Mouse (Mus musculus): ENCODE measurements around the gene Cbr3. TPM values are rescaled to one million over a fixed set of nuclear protein-coding genes. Genes with fewer than 3 reads are reported as not detected.
"Not testable (repeated sequence)": the region's sequence is repeated elsewhere in the genome, so short reads cannot be mapped to it uniquely, and the experiment has no call there.

Gene Cbr3
- polyA plus RNA-seq, 1 experiment from 2014 or later = 0.45 TPM

- no peak for ATAC-seq (ENCODE audit: low FRiP score)
- Histone ChIP-seq H3K4me1 (peaks cover 16% of the 10 kb centered on the region), H3K4me3 (replicated peaks) (no peak overlapping the region), H3K9me3 (no peaks in the 10 kb centered on the region), H3K36me3 (replicated peaks) (no peaks in the 10 kb centered on the region), H3K9ac (no peak overlapping the region), H3K27ac (no peak overlapping the region), H3K4me2 (no peak overlapping the region), H3K27me3 (peaks cover 57% of the 10 kb centered on the region)
- WGBS = 31% methylated on average over 7 of the region's 7 CpGs
These were observed 1.4 kb downstream of the Cbr3 start for GRCm38 (mm10) chr16:93684441-93684840.

GRCm38 (mm10) chr16:93685783-93686182 lies 2.8 kb downstream of the Cbr3 start:
- H3K9ac ChIP-seq; H3K36me3 ChIP-seq (replicated peaks); H3K27ac ChIP-seq; H3K4me2 ChIP-seq; ATAC-seq (ENCODE audit: low FRiP score); H3K4me3 ChIP-seq (replicated peaks); H3K9me3 ChIP-seq: not testable (repeated sequence)
- 81% methylated on average over 3 of the region's 3 CpGs for WGBS
- H3K4me1 ChIP-seq = peaks cover 16% of the 10 kb centered on the region
- peaks cover 50% of the 10 kb centered on the region for H3K27me3 ChIP-seq

- peaks cover 43% of the 10 kb centered on the region for H3K27me3 ChIP-seq
- no peaks in the 10 kb centered on the region for H3K36me3 ChIP-seq (replicated peaks)
- no peak overlapping the region for H3K4me3 ChIP-seq (replicated peaks)
- H3K9me3 ChIP-seq = no peaks in the 10 kb centered on the region
- 88% methylated on average over 5 of the region's 7 CpGs for WGBS
- peaks cover 16% of the 10 kb centered on the region for H3K4me1 ChIP-seq
- no peak overlapping the region for H3K27ac ChIP-seq
- no peak for ATAC-seq (ENCODE audit: low FRiP score)
- H3K9ac ChIP-seq = no peak overlapping the region
- H3K4me2 ChIP-seq = no peak overlapping the region
These were observed 3.4 kb downstream of the Cbr3 start for GRCm38 (mm10) chr16:93686421-93686820.

- Histone ChIP-seq H3K4me3 (replicated peaks) (no peak overlapping the region), H3K27me3 (peaks cover 38% of the 10 kb centered on the region), H3K4me1 (peaks cover 16% of the 10 kb centered on the region), H3K9me3 (no peaks in the 10 kb centered on the region), H3K9ac (no peak overlapping the region), H3K4me2 (no peak overlapping the region), H3K36me3 (replicated peaks) (no peaks in the 10 kb centered on the region), H3K27ac (no peak overlapping the region)
- 50% methylated on average over 5 of the region's 5 CpGs for WGBS
- ATAC-seq (ENCODE audit: low FRiP score) = no peak
These were observed 3.9 kb downstream of the Cbr3 start for GRCm38 (mm10) chr16:93686945-93687344.

GRCm38 (mm10) chr16:93691206-93691841 lies 8.3 kb downstream of the Cbr3 start:
- Histone ChIP-seq H3K27ac (no peak overlapping the region), H3K4me2 (no peak overlapping the region), H3K27me3 (no peaks in the 10 kb centered on the region; the same call in 1 of the 2 replicates), H3K36me3 (replicated peaks) (no peaks in the 10 kb centered on the region), H3K9ac (no peak overlapping the region), H3K9me3 (no peaks in the 10 kb centered on the region), H3K4me3 (replicated peaks) (no peak overlapping the region), H3K4me1 (no peaks in the 10 kb centered on the region)
- WGBS = 82% methylated on average over 6 of the region's 6 CpGs
- no peak for ATAC-seq (ENCODE audit: low FRiP score)

GRCm38 (mm10) chr16:93692744-93693143 lies 9.7 kb downstream of the Cbr3 start:
- no peaks in the 10 kb centered on the region for H3K36me3 ChIP-seq (replicated peaks)
- H3K27me3 ChIP-seq = no peaks in the 10 kb centered on the region
- no peak overlapping the region for H3K27ac ChIP-seq
- no peak overlapping the region for H3K9ac ChIP-seq
- 74% methylated on average over 2 of the region's 2 CpGs for WGBS
- H3K4me2 ChIP-seq = no peak overlapping the region
- ATAC-seq (ENCODE audit: low FRiP score) = no peak
- no peak overlapping the region for H3K4me3 ChIP-seq (replicated peaks)
- no peaks in the 10 kb centered on the region for H3K4me1 ChIP-seq
- no peaks in the 10 kb centered on the region for H3K9me3 ChIP-seq

GRCm38 (mm10) chr16:93707116-93707515 lies 24.1 kb downstream of the Cbr3 start:
- no peak overlapping the region for H3K9ac ChIP-seq
- H3K27me3 ChIP-seq = peaks cover 18% of the 10 kb centered on the region
- no peak overlapping the region for H3K4me2 ChIP-seq
- no peak for ATAC-seq (ENCODE audit: low FRiP score)
- H3K27ac ChIP-seq = no peak overlapping the region
- no peak overlapping the region for H3K4me3 ChIP-seq (replicated peaks)
- WGBS = 88% methylated on average over 7 of the region's 7 CpGs
- H3K4me1 ChIP-seq = no peaks in the 10 kb centered on the region
- H3K36me3 ChIP-seq (replicated peaks) = no peaks in the 10 kb centered on the region
- no peaks in the 10 kb centered on the region for H3K9me3 ChIP-seq

- Histone ChIP-seq H3K27ac (no peak overlapping the region), H3K36me3 (replicated peaks) (no peaks in the 10 kb centered on the region), H3K9me3 (no peaks in the 10 kb centered on the region), H3K9ac (no peak overlapping the region), H3K4me1 (peaks cover 12% of the 10 kb centered on the region), H3K27me3 (peaks cover 34% of the 10 kb centered on the region), H3K4me3 (replicated peaks) (no peak overlapping the region), H3K4me2 (no peak overlapping the region)
- 71% methylated on average over 1 of the region's 1 CpGs for WGBS
- no peak for ATAC-seq (ENCODE audit: low FRiP score)
These were observed 26.2 kb downstream of the Cbr3 start for GRCm38 (mm10) chr16:93709217-93709616.

- Histone ChIP-seq H3K36me3 (replicated peaks) (no peaks in the 10 kb centered on the region), H3K9ac (no peak overlapping the region), H3K4me1 (peaks cover 18% of the 10 kb centered on the region), H3K27me3 (peaks cover 34% of the 10 kb centered on the region), H3K27ac (no peak overlapping the region), H3K9me3 (no peaks in the 10 kb centered on the region), H3K4me3 (replicated peaks) (peak overlapping the region; percentile 71), H3K4me2 (peak overlapping the region; percentile 93)
- peak; percentile 36 for ATAC-seq (ENCODE audit: low FRiP score)
- WGBS = under 1% methylated on average over 11 of the region's 11 CpGs
These were observed 27.9 kb downstream of the Cbr3 start for GRCm38 (mm10) chr16:93710924-93711323.

GRCm38 (mm10) chr16:93711411-93712188 lies 28.6 kb downstream of the Cbr3 start, which contains the start of gene Dop1b:
Gene Dop1b, plus strand, starts transcription at chr16:93711904.
- Histone ChIP-seq H3K4me3 (replicated peaks) (peak within 1 kb of the TSS; percentile 71), H3K27ac (peak within 1 kb of the TSS; percentile 53; the same call in 1 of the 2 replicates), H3K36me3 (replicated peaks) (no peaks in the 10 kb centered on the region), H3K9me3 (no peaks in the 10 kb centered on the region), H3K4me1 (peaks cover 18% of the 10 kb centered on the region), H3K4me2 (peak within 1 kb of the TSS; percentile 93), H3K9ac (peak within 1 kb of the TSS; percentile 77), H3K27me3 (peaks cover 31% of the 10 kb centered on the region)
- WGBS = under 1% methylated on average over 77 of the region's 77 CpGs
- ATAC-seq (ENCODE audit: low FRiP score) = peak; percentile 92

- peak overlapping the region; percentile 71 for H3K4me3 ChIP-seq (replicated peaks)
- ATAC-seq (ENCODE audit: low FRiP score) = no peak; the same call in 1 of the 2 replicates
- 12% methylated on average over 31 of the region's 31 CpGs for WGBS
- H3K4me2 ChIP-seq = peak overlapping the region; percentile 93
- no peaks in the 10 kb centered on the region for H3K9me3 ChIP-seq
- no peaks in the 10 kb centered on the region for H3K36me3 ChIP-seq (replicated peaks)
- H3K27me3 ChIP-seq = peaks cover 24% of the 10 kb centered on the region
- peak overlapping the region; percentile 77 for H3K9ac ChIP-seq
- H3K27ac ChIP-seq = peak overlapping the region; percentile 53; the same call in 1 of the 2 replicates
- H3K4me1 ChIP-seq = peaks cover 24% of the 10 kb centered on the region
These were observed 29.3 kb downstream of the Cbr3 start for GRCm38 (mm10) chr16:93712189-93712885.

GRCm38 (mm10) chr16:93712966-93713365 lies 30.0 kb downstream of the Cbr3 start:
- Histone ChIP-seq H3K4me1 (peaks cover 28% of the 10 kb centered on the region), H3K27me3 (peaks cover 21% of the 10 kb centered on the region), H3K9me3 (no peaks in the 10 kb centered on the region), H3K4me2 (peak overlapping the region; percentile 93), H3K4me3 (replicated peaks) (peak overlapping the region; percentile 71), H3K27ac (no peak overlapping the region), H3K36me3 (replicated peaks) (no peaks in the 10 kb centered on the region), H3K9ac (peak overlapping the region; percentile 77; the same call in 1 of the 2 replicates)
- no peak for ATAC-seq (ENCODE audit: low FRiP score)
- 82% methylated on average over 7 of the region's 7 CpGs for WGBS

Data from forebrain, embryonic 12.5 days (tissue).